9 mouse cellular contexts compared by ENCODE assay signal in the genomic region with DNA sequence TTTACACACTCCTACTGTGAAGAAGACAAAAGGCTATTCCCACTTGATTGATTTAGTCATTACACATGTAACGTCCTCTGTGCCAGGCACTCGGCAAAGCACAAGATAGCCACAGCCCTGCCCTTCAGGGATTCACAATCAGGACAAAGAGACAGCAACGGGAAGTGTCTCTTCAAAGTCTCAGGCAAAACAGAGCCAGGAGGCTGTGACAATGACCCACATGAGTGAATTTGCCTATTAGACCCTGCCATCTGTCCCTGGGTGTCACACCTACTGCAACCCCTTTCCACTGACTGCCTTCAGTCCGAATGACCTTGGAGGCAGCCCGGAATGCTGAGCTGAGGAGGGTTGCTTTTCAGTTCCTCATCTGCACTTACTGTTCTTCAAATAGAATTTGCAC.
DNase-seq lines count a peak whose midpoint lies in the region; ATAC-seq and TF ChIP-seq lines count a peak whose summit lies in the region.
"Had no signal": no experiment of that assay in that cellular context is flagged by ENCODE, and none has a peak within 500 bp of the region (broad histone marks: within the 10 kb centered on the region; RNA-seq: fewer than 3 reads in every experiment).

No protein-coding gene starts in this region.

- TF ChIP-seq CTCF in ES-Bruce4 (IDR thresholded peaks at IDR 0.05; ENCODE audit: low read depth, low read length) = no peak
- no peak for TF ChIP-seq CTCF in brain, embryonic 14.5 days (IDR thresholded peaks at IDR 0.05; ENCODE audit: borderline replicate concordance, extremely low read depth, insufficient read depth, insufficient read length)

- no peaks in the 10 kb centered on the region for H3K36me3 ChIP-seq in ES-Bruce4 (ENCODE audit: control insufficient read depth, insufficient read depth, low read length, poor library complexity, severe bottlenecking)
- H3K36me3 ChIP-seq in forebrain, embryonic 14.5 days (ENCODE audit: control insufficient read depth, insufficient read depth, low read length) = no peaks in the 10 kb centered on the region
- no peaks in the 10 kb centered on the region for H3K36me3 ChIP-seq in limb, embryonic 13.5 days

- peak; percentile 84 for TF ChIP-seq EP300 in ES-Bruce4 (IDR thresholded peaks at IDR 0.05; ENCODE audit: insufficient read depth, low read depth, low read length)

- WGBS in forebrain, embryonic 14.5 days = 10% methylated on average over 5 of the region's 5 CpGs
- 30% methylated on average over 5 of the region's 5 CpGs for WGBS in limb, embryonic 13.5 days

- no peak overlapping the region for H3K9ac ChIP-seq in ES-Bruce4 (ENCODE audit: low read depth, poor library complexity, severe bottlenecking)
- peak overlapping the region; percentile 55; the same call in 1 of the 2 replicates for H3K9ac ChIP-seq in forebrain, embryonic 14.5 days (ENCODE audit: low read length)
- H3K9ac ChIP-seq in limb, embryonic 13.5 days = 0 out of 2 replicates have a peak overlapping the region, but pooled peaks have one; percentile 56

- no peak overlapping the region for H3K27ac ChIP-seq in ES-Bruce4 (ENCODE audit: insufficient read depth, low read length)
- H3K27ac ChIP-seq in forebrain, embryonic 14.5 days (ENCODE audit: low read depth, low read length) = peak overlapping the region; percentile 53; the same call in 1 of the 2 replicates
- no peak overlapping the region for H3K27ac ChIP-seq in limb, embryonic 13.5 days
- H3K27ac ChIP-seq: macrophage had no signal

- no peak for TF ChIP-seq POLR2A in ES-Bruce4 (IDR thresholded peaks at IDR 0.05; ENCODE audit: insufficient read depth, low read length)
- no peak for TF ChIP-seq POLR2A in brain, embryonic 14.5 days (IDR thresholded peaks at IDR 0.05; ENCODE audit: borderline replicate concordance, extremely low read depth, insufficient read depth, insufficient read length, poor library complexity, severe bottlenecking)

- no peaks in the 10 kb centered on the region for H3K9me3 ChIP-seq in ES-Bruce4 (replicated peaks; ENCODE audit: control insufficient read depth, insufficient read depth, low read length, poor library complexity, severe bottlenecking)
- no peaks in the 10 kb centered on the region for H3K9me3 ChIP-seq in forebrain, embryonic 14.5 days (replicated peaks; ENCODE audit: control insufficient read depth, low read length)
- no peaks in the 10 kb centered on the region for H3K9me3 ChIP-seq in limb, embryonic 13.5 days

- H3K4me3 ChIP-seq in ES-Bruce4 (ENCODE audit: low read depth, low read length) = no peak overlapping the region
- H3K4me3 ChIP-seq in forebrain, embryonic 14.5 days (ENCODE audit: low read depth, low read length) = peak overlapping the region; percentile 24; the same call in 1 of the 2 replicates
- H3K4me3 ChIP-seq in limb, embryonic 13.5 days = no peak overlapping the region; the same call in 1 of the 2 replicates

- DNase-seq in brain, embryonic 14.5 days (ENCODE audit: low read depth) = peak; percentile 80
- peak; percentile 64 for DNase-seq in forebrain, embryonic 14.5 days (ENCODE audit: low spot score)
- DNase-seq in thymus, postnatal 10 days (ENCODE audit: low spot score in 2 of 2) = no peak
- no peak for DNase-seq in gastrocnemius, adult 8-10 months (ENCODE audit: low spot score in 2 of 2)
- DNase-seq in gastrocnemius, postnatal 14 days = no peak

- no peaks in the 10 kb centered on the region for H3K27me3 ChIP-seq in ES-Bruce4 (ENCODE audit: control insufficient read depth, insufficient read depth, low read length, poor library complexity, severe bottlenecking)
- no peaks in the 10 kb centered on the region for H3K27me3 ChIP-seq in forebrain, embryonic 14.5 days (replicated peaks; ENCODE audit: control insufficient read depth, insufficient read depth, low read length)
- H3K27me3 ChIP-seq in limb, embryonic 13.5 days = no peaks in the 10 kb centered on the region

- ATAC-seq in forebrain, embryonic 14.5 days = peak; percentile 33; the same call in 1 of the 2 replicates
- ATAC-seq in limb, embryonic 13.5 days (ENCODE audit: low FRiP score, low read depth) = no peak
- ATAC-seq in monocyte, adult 5-6 weeks (replicated peaks; ENCODE audit: insufficient number of reproducible peaks, low FRiP score, low TSS enrichment, poor library complexity, severe bottlenecking) = no peak

- peak overlapping the region; percentile 47 for H3K4me2 ChIP-seq in forebrain, embryonic 14.5 days (ENCODE audit: low read length)
- H3K4me2 ChIP-seq in limb, embryonic 13.5 days (replicated peaks) = peak overlapping the region; percentile 54

- no peaks in the 10 kb centered on the region for H3K4me1 ChIP-seq in ES-Bruce4 (ENCODE audit: control insufficient read depth, insufficient read depth, low read length)
- H3K4me1 ChIP-seq in forebrain, embryonic 14.5 days (ENCODE audit: control insufficient read depth, insufficient read depth, low read length) = peaks cover 14% of the 10 kb centered on the region
- H3K4me1 ChIP-seq in limb, embryonic 13.5 days = peaks cover 12% of the 10 kb centered on the region

- intact Hi-C loops in gastrocnemius, postnatal 14 days (cut with DNase I; ENCODE audit: low total_unique reads) = no loop called here

Comparison
In these comparisons a context has a peak if more than half of its experiments do, and no peak if none do; other contexts are left out.
1. DNase-seq: peak in brain, embryonic 14.5 days (single experiment) and forebrain, embryonic 14.5 days (single experiment); none in thymus, postnatal 10 days (0 of 2), gastrocnemius, adult 8-10 months (0 of 2) and gastrocnemius, postnatal 14 days (single experiment).